7 mouse cellular contexts compared by ENCODE assay signal in the genomic region with DNA sequence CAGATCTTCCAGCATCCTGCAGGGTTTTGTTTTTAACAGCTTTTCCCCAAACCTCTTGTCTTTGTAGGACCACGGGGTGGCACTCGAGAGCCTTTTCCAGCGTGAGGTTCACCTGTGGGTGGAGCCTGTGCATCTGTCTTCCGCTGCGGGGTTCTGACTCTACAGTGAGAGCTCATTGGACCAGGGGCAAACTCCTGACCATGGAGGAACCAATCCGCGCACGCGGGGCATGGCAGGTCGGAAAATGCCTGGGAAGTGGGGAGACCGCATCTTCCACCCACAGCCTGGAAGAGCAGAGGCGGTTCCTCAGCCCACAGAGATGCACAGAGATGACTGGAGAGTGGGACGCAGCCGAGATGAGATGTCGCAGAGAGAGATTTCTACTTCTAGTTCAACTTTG. TPM values are rescaled to one million over a fixed set of nuclear protein-coding genes. Genes with fewer than 3 reads are reported as not detected.
DNase-seq lines count a peak whose midpoint lies in the region; ATAC-seq and TF ChIP-seq lines count a peak whose summit lies in the region.

No protein-coding gene starts in this region.

- H3K4me1 ChIP-seq in embryonic facial prominence, embryonic 10.5 days, result peaks cover 4% of the 10 kb centered on the region; the same call in 1 of the 2 replicates
- H3K4me1 ChIP-seq in intestine, postnatal 0 days (replicated peaks; ENCODE audit: control insufficient read depth, insufficient read depth, low read length), result no peaks in the 10 kb centered on the region
- no peaks in the 10 kb centered on the region for H3K4me1 ChIP-seq in midbrain, embryonic 12.5 days
- peaks cover 4% of the 10 kb centered on the region; the same call in 1 of the 2 replicates for H3K4me1 ChIP-seq in small intestine, adult 2 months (ENCODE audit: control insufficient read depth, insufficient read depth, insufficient read length, low read length)

- WGBS in embryonic facial prominence, embryonic 10.5 days, result 2% methylated on average over 15 of the region's 15 CpGs
- whole genome bisulfite sequencing in intestine, postnatal 0 days, result under 1% methylated on average over 15 of the region's 15 CpGs
- WGBS in midbrain, embryonic 12.5 days, result under 1% methylated on average over 15 of the region's 15 CpGs
- WGBS in small intestine, adult 2 months, result 2% methylated on average over 15 of the region's 15 CpGs

- TF ChIP-seq CTCF in intestine, postnatal 0 days (IDR thresholded peaks at IDR 0.05; ENCODE audit: low read depth), result peak; percentile 98
- TF ChIP-seq CTCF in small intestine, adult 2 months (IDR thresholded peaks at IDR 0.05; ENCODE audit: extremely low read depth, insufficient read length, insufficient replicate concordance, low read depth, low read length), result peak; percentile 94

- DNase-seq in adrenal gland, postnatal 10 days, result peak; percentile 96
- DNase-seq in embryonic facial prominence, embryonic 10.5 days (ENCODE audit: low spot score), result peak; percentile 96
- peak; percentile 58 for DNase-seq in gonadal fat pad, adult 2 months (ENCODE audit: low read depth)
- peak; percentile 97 for DNase-seq in left cerebral cortex, postnatal 4 days

- H3K27ac ChIP-seq in embryonic facial prominence, embryonic 10.5 days (replicated peaks), result peak overlapping the region; percentile 84
- no peak overlapping the region for H3K27ac ChIP-seq in intestine, postnatal 0 days (ENCODE audit: low read depth, low read length)
- H3K27ac ChIP-seq in midbrain, embryonic 12.5 days (replicated peaks), result peak overlapping the region; percentile 80
- H3K27ac ChIP-seq in small intestine, adult 2 months (ENCODE audit: insufficient read depth, low read depth, low read length), result peak overlapping the region; percentile 12; the same call in 1 of the 2 replicates

- H3K4me2 ChIP-seq in intestine, postnatal 0 days (replicated peaks; ENCODE audit: low read depth), result peak overlapping the region; percentile 57
- H3K4me2 ChIP-seq in midbrain, embryonic 12.5 days (replicated peaks), result peak overlapping the region; percentile 53

- intact Hi-C loops in left cerebral cortex, postnatal 4 days (cut with DNase I), result loop anchor here (5.0 to 10.0 kb wide), 3 partner anchors 85 to 147 kb away; a partner anchor contains a TSS

- peak; percentile 67; the same call in 1 of the 2 replicates for TF ChIP-seq POLR2A in small intestine, adult 2 months (IDR thresholded peaks at IDR 0.05; ENCODE audit: low read depth, low read length)

- no peaks in the 10 kb centered on the region for H3K27me3 ChIP-seq in embryonic facial prominence, embryonic 10.5 days (replicated peaks; ENCODE audit: low read depth, poor library complexity, severe bottlenecking)
- no peaks in the 10 kb centered on the region for H3K27me3 ChIP-seq in intestine, postnatal 0 days (replicated peaks; ENCODE audit: control insufficient read depth, insufficient read depth, low read length)
- no peaks in the 10 kb centered on the region for H3K27me3 ChIP-seq in midbrain, embryonic 12.5 days
- H3K27me3 ChIP-seq in small intestine, adult 2 months (ENCODE audit: control insufficient read depth, insufficient read depth, low read length), result no peaks in the 10 kb centered on the region

- H3K4me3 ChIP-seq in embryonic facial prominence, embryonic 10.5 days, result peak overlapping the region; percentile 52
- peak overlapping the region; percentile 21; the same call in 1 of the 2 replicates for H3K4me3 ChIP-seq in intestine, postnatal 0 days (ENCODE audit: low read depth, low read length)
- peak overlapping the region; percentile 30 for H3K4me3 ChIP-seq in midbrain, embryonic 12.5 days
- H3K4me3 ChIP-seq in small intestine, adult 2 months (ENCODE audit: low read depth, low read length), result peak overlapping the region; percentile 63

- no peaks in the 10 kb centered on the region for H3K9me3 ChIP-seq in embryonic facial prominence, embryonic 10.5 days
- H3K9me3 ChIP-seq in intestine, postnatal 0 days (ENCODE audit: control insufficient read depth), result no peaks in the 10 kb centered on the region
- no peaks in the 10 kb centered on the region for H3K9me3 ChIP-seq in midbrain, embryonic 12.5 days

- H3K36me3 ChIP-seq in embryonic facial prominence, embryonic 10.5 days (replicated peaks), result no peaks in the 10 kb centered on the region
- H3K36me3 ChIP-seq in intestine, postnatal 0 days (ENCODE audit: control insufficient read depth, insufficient read depth), result no peaks in the 10 kb centered on the region
- H3K36me3 ChIP-seq in midbrain, embryonic 12.5 days, result no peaks in the 10 kb centered on the region
- no peaks in the 10 kb centered on the region for H3K36me3 ChIP-seq in small intestine, adult 2 months (ENCODE audit: control insufficient read depth, insufficient read depth, low read length)

- peak; percentile 98 for ATAC-seq in intestine, postnatal 0 days
- peak; percentile 100 for ATAC-seq in midbrain, embryonic 12.5 days (ENCODE audit: low FRiP score, low read depth)

- no peak overlapping the region for H3K9ac ChIP-seq in intestine, postnatal 0 days (ENCODE audit: low read depth, low read length)
- no peak overlapping the region; the same call in 1 of the 2 replicates for H3K9ac ChIP-seq in midbrain, embryonic 12.5 days (replicated peaks)

RNA-seq across cellular contexts. Expression of a gene that starts 38.5 kb away (rescaled TPM):
- 10 to 100 TPM; 10.7 to 11.9 TPM for total RNA-seq in adrenal gland, postnatal 10 days (2021)
- polyA plus RNA-seq in embryonic facial prominence, embryonic 10.5 days (2016; fragmentation: Nextera tagmentation; extraction: Ambion mirVana), result 15.3 and 15.8 TPM in 2 replicates
- polyA plus RNA-seq in gonadal fat pad, adult 2 months (2012; rRNA removed), result 3.1 and 3.3 TPM in 2 replicates
- polyA plus RNA-seq in intestine, postnatal 0 days (2015; fragmentation: Nextera tagmentation; extraction: Ambion mirVana), result 16.2 and 18.2 TPM in 2 replicates
- total RNA-seq in left cerebral cortex, postnatal 4 days (2021), result 10 to 100 TPM; 28.8 to 30.4 TPM
- 14.9 and 16.4 TPM in 2 replicates for polyA plus RNA-seq in midbrain, embryonic 12.5 days (2016; fragmentation: Nextera tagmentation; extraction: Ambion mirVana)
- 0.98 and 2.6 TPM in 2 replicates for polyA plus RNA-seq in small intestine, adult 2 months (2012; rRNA removed)
